In genomic region chr1:48792573-48792972, GRCm38 (mm10) we compare ENCODE assay signal across 23 mouse cellular contexts.
"Had no signal": no experiment of that assay in that cellular context is flagged by ENCODE, and none has a peak within 500 bp of the region (broad histone marks: within the 10 kb centered on the region; RNA-seq: fewer than 3 reads in every experiment).

No protein-coding gene starts in this region.

- H3K4me3 ChIP-seq: kidney, embryonic 15.5 days; limb, embryonic 10.5 days; limb, embryonic 13.5 days; liver, embryonic 12.5 days; liver, embryonic 15.5 days; lung, embryonic 15.5 days; midbrain, embryonic 12.5 days; midbrain, embryonic 15.5 days; neural tube, embryonic 12.5 days; neural tube, embryonic 15.5 days; stomach, embryonic 15.5 days had no signal

- H3K9me3 ChIP-seq: kidney, embryonic 15.5 days; limb, embryonic 10.5 days; limb, embryonic 13.5 days; liver, embryonic 12.5 days; liver, embryonic 15.5 days; lung, embryonic 15.5 days; midbrain, embryonic 12.5 days; midbrain, embryonic 15.5 days; neural tube, embryonic 12.5 days; neural tube, embryonic 15.5 days; stomach, embryonic 15.5 days had no signal

- H3K9ac ChIP-seq: kidney, embryonic 15.5 days; limb, embryonic 13.5 days; liver, embryonic 12.5 days; liver, embryonic 15.5 days; lung, embryonic 15.5 days; midbrain, embryonic 12.5 days; midbrain, embryonic 15.5 days; neural tube, embryonic 12.5 days; neural tube, embryonic 15.5 days; stomach, embryonic 15.5 days had no signal

- H3K27ac ChIP-seq: kidney, embryonic 15.5 days; limb, embryonic 10.5 days; limb, embryonic 13.5 days; liver, embryonic 12.5 days; liver, embryonic 15.5 days; lung, embryonic 15.5 days; midbrain, embryonic 12.5 days; midbrain, embryonic 15.5 days; neural tube, embryonic 12.5 days; neural tube, embryonic 15.5 days; stomach, embryonic 15.5 days had no signal

- DNase-seq: kidney, adult 8-10 months; kidney, postnatal 10 days; kidney, postnatal 36 days; liver; lung, adult 18-20 months; lung, postnatal 14 days; lung, postnatal 4 days; right cerebral cortex, adult 18-20 months; right cerebral cortex, postnatal 14 days; right cerebral cortex, postnatal 4 days; thymus, adult 18-20 months; thymus, postnatal 36 days had no signal

- H3K27me3 ChIP-seq: kidney, embryonic 15.5 days; limb, embryonic 13.5 days; liver, embryonic 12.5 days; liver, embryonic 15.5 days; lung, embryonic 15.5 days; midbrain, embryonic 12.5 days; midbrain, embryonic 15.5 days; neural tube, embryonic 12.5 days; neural tube, embryonic 15.5 days; stomach, embryonic 15.5 days had no signal

- ATAC-seq: liver, embryonic 12.5 days; midbrain, embryonic 15.5 days had no signal

- H3K4me1 ChIP-seq: kidney, embryonic 15.5 days; limb, embryonic 10.5 days; limb, embryonic 13.5 days; liver, embryonic 12.5 days; liver, embryonic 15.5 days; lung, embryonic 15.5 days; midbrain, embryonic 12.5 days; midbrain, embryonic 15.5 days; neural tube, embryonic 12.5 days; neural tube, embryonic 15.5 days; stomach, embryonic 15.5 days had no signal

- H3K4me2 ChIP-seq: kidney, embryonic 15.5 days; limb, embryonic 13.5 days; liver, embryonic 12.5 days; liver, embryonic 15.5 days; lung, embryonic 15.5 days; midbrain, embryonic 12.5 days; midbrain, embryonic 15.5 days; neural tube, embryonic 12.5 days; neural tube, embryonic 15.5 days; stomach, embryonic 15.5 days had no signal

- H3K36me3 ChIP-seq: kidney, embryonic 15.5 days; limb, embryonic 10.5 days; limb, embryonic 13.5 days; liver, embryonic 12.5 days; liver, embryonic 15.5 days; lung, embryonic 15.5 days; midbrain, embryonic 12.5 days; midbrain, embryonic 15.5 days; neural tube, embryonic 12.5 days; neural tube, embryonic 15.5 days; stomach, embryonic 15.5 days had no signal
